Mouse (Mus musculus) heart, embryonic 13.5 days (tissue): ENCODE results near the gene Dnah11. TPM values are rescaled to one million over a fixed set of nuclear protein-coding genes. Genes with fewer than 3 reads are reported as not detected.

Source experiments
- ATAC-seq: fragments of 200-750 bp; cut with Nextera tagmentation; 2 replicates; pipeline ENCODE4 v1.8.0; 2017; ENCODE audit warnings: moderate TSS enrichment; ENCODE audit not compliant: insufficient number of reproducible peaks, low FRiP score, low TSS enrichment; ENCODE audit errors: extremely low read depth
- H3K27ac ChIP-seq: fragments of 300-500 bp; sonication (generic); replicated peaks from 2 replicates; pipeline ENCODE4 v1.5.1; 2015; ENCODE audit warnings: moderate library complexity, mild to moderate bottlenecking, inconsistent platforms
- H3K27me3 ChIP-seq: fragments of 300-500 bp; sonication (generic); replicated peaks from 2 replicates; pipeline ENCODE4 v1.6.1; 2015; ENCODE audit warnings: mild to moderate bottlenecking, inconsistent platforms
- H3K36me3 ChIP-seq: fragments of 300-500 bp; sonication (generic); 2 replicates; pipeline ENCODE4 v1.6.1; 2015; ENCODE audit warnings: mild to moderate bottlenecking, inconsistent platforms
- H3K4me1 ChIP-seq: fragments of 300-500 bp; sonication (generic); 2 replicates; pipeline ENCODE4 v1.6.1; 2015; ENCODE audit warnings: inconsistent platforms
- H3K4me2 ChIP-seq: fragments of 300-500 bp; sonication (generic); 2 replicates; pipeline ENCODE4 v1.6.1; 2015; ENCODE audit warnings: inconsistent platforms, mild to moderate bottlenecking, moderate library complexity
- H3K4me3 ChIP-seq: fragments of 300-500 bp; sonication (generic); 2 replicates; pipeline ENCODE4 v1.5.1; 2015; ENCODE audit warnings: moderate library complexity, mild to moderate bottlenecking, inconsistent platforms
- H3K9ac ChIP-seq: fragments of 300-500 bp; sonication (generic); 2 replicates; pipeline ENCODE4 v1.6.1; 2015; ENCODE audit warnings: inconsistent platforms, mild to moderate bottlenecking, moderate library complexity
- H3K9me3 ChIP-seq: fragments of 300-500 bp; sonication (generic); 2 replicates; pipeline ENCODE4 v1.6.1; 2016; ENCODE audit warnings: inconsistent platforms
- WGBS: fragments of 180-500 bp; shearing (Covaris S2); methylation state at CpG from one replicate; pipeline ENCODE4 v1.1.7; 2015; ENCODE audit warnings: mixed read lengths; 5-methylcytosine and 5-hydroxymethylcytosine counted together
- polyA plus RNA-seq: library from polyadenylated mRNA; unstranded; fragments of >200 nt; fragmentation: Nextera tagmentation; extraction: Ambion mirVana; gene quantifications from 2 replicates; pipeline ENCODE4 v1.2.1, GENCODE M21; 2015

Dnah11 gene
- polyA plus RNA-seq, 1 experiment from 2014 or later: not detected

DNA sequence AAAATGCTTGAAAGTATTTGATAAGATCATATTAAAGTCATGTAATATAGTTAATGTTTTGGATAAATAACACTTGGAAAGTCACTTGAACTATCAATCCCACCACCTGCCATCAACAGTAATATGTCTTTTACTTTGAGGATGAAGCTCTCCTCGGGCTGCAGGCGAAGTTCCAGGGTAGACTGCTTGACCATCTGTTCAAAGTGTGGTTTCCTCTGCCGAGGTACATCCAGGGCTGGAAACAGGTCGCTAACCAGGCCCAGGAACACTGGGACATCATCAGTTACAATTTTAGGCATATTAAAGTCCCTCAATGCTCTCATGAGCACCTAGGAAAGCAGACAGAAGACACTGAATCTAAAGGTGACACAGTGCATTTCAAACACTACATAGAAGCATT is 153.5 kb downstream of the Dnah11 start:
- Histone ChIP-seq H3K27ac (no peak overlapping the region), H3K9ac (no peak overlapping the region), H3K4me2 (no peak overlapping the region), H3K4me3 (no peak overlapping the region), H3K4me1 (peaks cover 12% of the 10 kb centered on the region), H3K9me3 (no peaks in the 10 kb centered on the region), H3K36me3 (no peaks in the 10 kb centered on the region), H3K27me3 (no peaks in the 10 kb centered on the region)
- 81% methylated on average over 4 of the region's 4 CpGs for WGBS
- ATAC-seq: no peak

DNA sequence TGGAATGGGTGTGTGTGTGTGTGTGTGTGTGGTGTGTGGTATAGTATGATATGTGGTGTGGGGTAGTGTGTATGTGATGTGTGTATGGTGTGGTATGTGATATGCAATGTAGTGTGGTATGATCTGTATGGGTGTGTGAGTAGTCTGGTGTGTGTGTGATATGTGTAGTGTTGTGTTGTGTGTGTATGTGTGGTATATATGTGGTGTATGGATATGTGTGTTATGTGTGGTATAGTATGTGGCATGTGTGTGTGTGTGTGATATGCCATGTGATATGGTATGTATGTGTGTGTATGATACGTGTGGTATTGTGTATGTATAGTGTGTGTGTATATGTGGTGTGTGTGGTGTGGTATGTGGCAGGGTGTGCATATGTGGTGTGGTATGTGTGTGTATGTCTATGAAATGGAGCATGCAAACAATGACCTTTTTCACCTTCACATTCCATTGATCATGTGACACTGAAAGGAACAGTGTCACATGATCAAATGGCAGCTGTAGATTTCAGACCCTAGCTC is 155.7 kb downstream of the Dnah11 start:
- Histone ChIP-seq H3K9me3 (no peaks in the 10 kb centered on the region), H3K4me1 (peaks cover 4% of the 10 kb centered on the region; the same call in 1 of the 2 replicates), H3K27ac (no peak overlapping the region), H3K36me3 (no peaks in the 10 kb centered on the region), H3K4me3 (no peak overlapping the region), H3K27me3 (no peaks in the 10 kb centered on the region), H3K9ac (no peak overlapping the region), H3K4me2 (no peak overlapping the region)
- 88% methylated on average over 1 of the region's 1 CpGs for WGBS
- ATAC-seq: no peak

DNA sequence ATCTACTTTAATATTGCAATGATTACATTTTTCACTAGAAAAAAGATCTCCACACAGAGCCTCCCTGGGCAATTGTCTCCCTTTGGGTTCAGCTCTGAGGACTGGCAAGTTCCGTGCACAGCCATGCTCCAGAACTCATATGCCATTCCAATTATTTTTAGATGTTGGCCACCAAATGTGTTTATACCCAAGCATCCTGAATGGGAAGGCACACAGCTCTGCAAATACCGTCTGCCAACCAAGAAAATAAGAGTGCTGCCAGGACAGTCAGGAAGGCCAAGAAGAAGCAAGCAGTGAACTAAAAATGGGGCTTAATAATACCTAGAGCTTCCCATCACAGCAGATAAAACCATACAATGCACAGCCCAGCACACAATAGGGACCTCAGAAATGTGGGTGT is 156.6 kb downstream of the Dnah11 start:
- 0 out of 2 replicates have a peak, but pooled peaks cover 4% of the 10 kb centered on the region for H3K4me1 ChIP-seq
- no peak overlapping the region for H3K9ac ChIP-seq
- H3K4me2 ChIP-seq: no peak overlapping the region
- no peaks in the 10 kb centered on the region for H3K36me3 ChIP-seq
- H3K9me3 ChIP-seq: no peaks in the 10 kb centered on the region
- H3K27ac ChIP-seq: no peak overlapping the region
- H3K4me3 ChIP-seq: no peak overlapping the region
- WGBS: 71% methylated on average over 2 of the region's 2 CpGs
- no peaks in the 10 kb centered on the region for H3K27me3 ChIP-seq
- ATAC-seq: no peak

DNA sequence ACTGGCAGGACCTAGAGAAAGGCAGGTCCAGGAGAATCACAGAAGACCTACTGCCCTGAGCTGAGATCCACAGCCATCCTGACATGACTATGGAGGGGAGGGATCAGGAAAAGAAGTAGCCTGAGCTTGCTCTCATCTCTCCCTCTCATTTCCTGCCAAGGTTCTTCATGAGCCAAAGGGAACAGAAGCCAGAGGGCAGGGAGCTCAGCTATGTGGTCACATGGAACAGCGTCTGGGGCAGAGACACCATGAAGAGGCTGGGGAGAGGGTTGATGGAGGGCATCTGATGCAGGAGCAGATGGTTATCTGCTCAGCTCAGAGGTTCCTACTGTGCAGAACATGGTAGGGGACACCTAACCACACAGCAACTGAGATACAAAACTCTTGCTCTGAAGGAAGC is 163.9 kb downstream of the Dnah11 start:
- H3K4me3 ChIP-seq: no peak overlapping the region
- no peak overlapping the region for H3K4me2 ChIP-seq
- ATAC-seq: no peak
- H3K27me3 ChIP-seq: no peaks in the 10 kb centered on the region
- WGBS: 52% methylated on average over 1 of the region's 1 CpGs
- no peak overlapping the region for H3K9ac ChIP-seq
- H3K36me3 ChIP-seq: no peaks in the 10 kb centered on the region
- H3K27ac ChIP-seq: no peak overlapping the region
- no peaks in the 10 kb centered on the region for H3K4me1 ChIP-seq
- no peaks in the 10 kb centered on the region for H3K9me3 ChIP-seq

DNA sequence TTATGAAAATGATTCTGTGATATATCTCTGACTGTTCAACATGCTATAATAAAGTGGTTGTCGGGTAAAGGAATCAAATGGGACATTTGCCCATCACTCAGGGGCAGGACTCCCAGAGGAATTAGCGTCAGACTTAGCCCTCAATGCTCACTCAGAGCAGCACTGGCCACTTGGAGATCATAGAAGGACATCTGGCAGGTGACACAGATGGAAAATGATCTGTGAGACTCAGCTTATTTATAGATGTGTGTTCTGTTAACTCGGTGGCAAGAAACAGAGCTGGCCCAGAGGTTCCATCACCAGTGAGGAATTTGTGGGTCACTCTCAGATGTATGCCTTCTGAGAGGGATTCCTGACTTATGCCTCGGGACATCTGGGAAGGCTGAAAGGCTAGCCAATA is 173.1 kb downstream of the Dnah11 start:
- H3K4me1 ChIP-seq: no peaks in the 10 kb centered on the region
- H3K4me3 ChIP-seq: no peak overlapping the region
- H3K4me2 ChIP-seq: no peak overlapping the region
- H3K27me3 ChIP-seq: no peaks in the 10 kb centered on the region
- H3K36me3 ChIP-seq: no peaks in the 10 kb centered on the region
- WGBS: 53% methylated on average over 4 of the region's 4 CpGs
- no peaks in the 10 kb centered on the region for H3K9me3 ChIP-seq
- H3K9ac ChIP-seq: no peak overlapping the region
- no peak overlapping the region for H3K27ac ChIP-seq
- no peak for ATAC-seq

DNA sequence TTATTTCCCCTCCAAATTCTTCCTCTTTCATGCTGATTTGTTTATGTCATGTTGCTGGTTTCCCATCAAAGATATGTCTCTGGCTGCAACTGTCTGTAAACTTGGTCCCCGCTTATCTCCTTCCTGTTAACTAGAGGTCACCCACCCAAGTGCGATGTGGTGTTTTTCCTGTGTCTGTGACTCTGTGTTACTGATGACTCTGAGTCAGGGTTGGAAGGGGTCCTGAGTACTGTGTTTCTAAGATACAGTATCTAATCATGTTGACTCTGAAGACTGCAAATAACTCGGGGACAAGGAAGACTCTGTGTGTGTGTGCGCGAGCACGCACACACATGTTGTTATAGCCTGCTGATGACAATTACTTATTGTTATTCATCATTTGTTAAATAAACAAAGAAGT is 179.9 kb downstream of the Dnah11 start:
- WGBS: 44% methylated on average over 6 of the region's 6 CpGs
- peaks cover 10% of the 10 kb centered on the region; the same call in 1 of the 2 replicates for H3K4me1 ChIP-seq

GRCm38 (mm10) chr12:118013872-118014271 is 185.0 kb downstream of the Dnah11 start:
- H3K27ac ChIP-seq: no peak overlapping the region

More for the DNA sequence above, 179.9 kb downstream of the Dnah11 start:
- no peak for ATAC-seq
- no peak overlapping the region for H3K27ac ChIP-seq
- H3K4me3 ChIP-seq: no peak overlapping the region
- no peaks in the 10 kb centered on the region for H3K9me3 ChIP-seq
- no peaks in the 10 kb centered on the region for H3K27me3 ChIP-seq
- H3K9ac ChIP-seq: no peak overlapping the region
- no peaks in the 10 kb centered on the region for H3K36me3 ChIP-seq
- no peak overlapping the region for H3K4me2 ChIP-seq

GRCm38 (mm10) chr12:118011921-118012320 is 186.9 kb downstream of the Dnah11 start:
- H3K4me3 ChIP-seq: no peak overlapping the region
- H3K9me3 ChIP-seq: no peaks in the 10 kb centered on the region
- peaks cover 2% of the 10 kb centered on the region; the same call in 1 of the 2 replicates for H3K27me3 ChIP-seq
- no peaks in the 10 kb centered on the region for H3K4me1 ChIP-seq
- ATAC-seq: no peak
- 80% methylated on average over 8 of the region's 8 CpGs for WGBS
- H3K36me3 ChIP-seq: no peaks in the 10 kb centered on the region
- H3K27ac ChIP-seq: no peak overlapping the region
- H3K4me2 ChIP-seq: no peak overlapping the region
- no peak overlapping the region for H3K9ac ChIP-seq

More at GRCm38 (mm10) chr12:118013872-118014271, 185.0 kb downstream of the Dnah11 start:
- H3K4me1 ChIP-seq: peaks cover 4% of the 10 kb centered on the region; the same call in 1 of the 2 replicates
- no peaks in the 10 kb centered on the region for H3K9me3 ChIP-seq
- no peaks in the 10 kb centered on the region for H3K36me3 ChIP-seq
- no peak overlapping the region for H3K9ac ChIP-seq
- H3K27me3 ChIP-seq: no peaks in the 10 kb centered on the region; the same call in 1 of the 2 replicates
- WGBS: 75% methylated on average over 3 of the region's 3 CpGs
- H3K4me3 ChIP-seq: no peak overlapping the region
- no peak for ATAC-seq
- no peak overlapping the region for H3K4me2 ChIP-seq

GRCm38 (mm10) chr12:117994938-117995337 is 203.9 kb downstream of the Dnah11 start:
- peaks cover 25% of the 10 kb centered on the region for H3K27me3 ChIP-seq
- H3K36me3 ChIP-seq: no peaks in the 10 kb centered on the region
- 75% methylated on average over 9 of the region's 9 CpGs for WGBS
- H3K27ac ChIP-seq: no peak overlapping the region
- ATAC-seq: no peak
- no peaks in the 10 kb centered on the region for H3K9me3 ChIP-seq
- no peak overlapping the region for H3K4me2 ChIP-seq
- no peak overlapping the region for H3K4me3 ChIP-seq
- H3K4me1 ChIP-seq: peaks cover 2% of the 10 kb centered on the region; the same call in 1 of the 2 replicates
- H3K9ac ChIP-seq: no peak overlapping the region

DNA sequence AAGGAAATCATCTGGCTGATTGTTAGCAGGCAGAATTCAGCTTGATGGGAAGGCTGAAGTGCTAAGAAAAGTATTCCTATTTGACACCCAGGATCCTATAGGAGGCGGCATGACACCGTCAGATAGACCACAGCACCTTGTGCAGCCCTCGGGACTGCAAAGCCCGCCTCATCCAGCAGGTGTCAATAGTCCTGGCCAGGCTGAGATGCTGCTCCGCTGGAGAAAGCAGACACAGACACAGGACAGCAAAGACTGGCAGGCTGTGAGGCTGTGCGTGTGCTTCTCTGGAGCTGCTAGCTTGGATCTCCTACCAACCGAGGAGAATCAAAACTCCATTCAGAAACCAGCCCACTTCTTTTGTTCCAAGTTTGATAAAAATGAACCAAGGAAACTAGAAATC is 205.3 kb downstream of the Dnah11 start:
- Histone ChIP-seq H3K4me1 (peaks cover 17% of the 10 kb centered on the region), H3K9me3 (no peaks in the 10 kb centered on the region), H3K4me3 (no peak overlapping the region), H3K36me3 (no peaks in the 10 kb centered on the region), H3K4me2 (no peak overlapping the region), H3K9ac (no peak overlapping the region), H3K27me3 (peaks cover 25% of the 10 kb centered on the region), H3K27ac (no peak overlapping the region)
- WGBS: 2% methylated on average over 7 of the region's 7 CpGs
- peak; percentile 63; the same call in 1 of the 2 replicates for ATAC-seq

DNA sequence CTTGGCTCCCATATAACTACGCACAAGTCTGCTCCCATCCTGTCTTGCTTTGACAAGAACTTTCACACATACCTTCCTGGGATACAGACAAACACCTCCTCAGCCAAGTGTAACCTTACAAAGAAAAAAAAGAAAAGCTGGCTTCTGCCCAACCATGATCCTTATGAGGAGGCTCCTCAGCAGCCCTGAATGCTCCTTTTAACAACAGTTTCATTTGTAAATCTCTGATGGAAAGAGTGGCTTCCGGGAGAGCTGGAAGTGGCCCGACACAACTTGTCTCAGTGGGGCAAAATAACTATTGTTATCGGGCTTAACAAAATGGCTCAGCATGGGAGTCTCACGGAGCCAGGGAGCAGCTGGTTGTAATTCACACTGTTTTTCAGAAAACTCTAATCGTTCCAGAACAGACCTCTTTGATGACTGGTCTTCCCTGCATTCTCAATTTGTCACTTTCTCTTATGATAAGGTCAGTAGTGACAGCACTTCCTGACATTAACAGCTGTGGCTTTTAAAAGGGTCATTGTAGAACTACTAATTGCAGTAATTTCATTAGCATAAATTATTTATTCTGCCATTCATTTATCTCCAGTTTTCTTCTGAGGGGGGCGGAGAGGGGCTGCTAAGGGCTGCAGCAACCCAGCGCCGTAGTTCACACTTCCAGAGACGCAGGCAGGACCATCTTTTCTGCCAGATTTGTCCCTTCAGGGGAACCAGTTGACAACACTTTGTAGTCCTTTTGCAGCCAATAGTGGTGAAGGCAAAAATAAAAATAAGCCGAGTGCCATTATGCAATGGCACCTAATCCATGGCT is 209.6 kb downstream of the Dnah11 start:
- 3% methylated on average over 11 of the region's 11 CpGs for WGBS

More for the DNA sequence above, 209.6 kb downstream of the Dnah11 start:
- Histone ChIP-seq H3K9me3 (no peaks in the 10 kb centered on the region), H3K27ac (no peak overlapping the region), H3K4me1 (peaks cover 17% of the 10 kb centered on the region), H3K9ac (peak overlapping the region; percentile 1; the same call in 1 of the 2 replicates), H3K4me2 (peak overlapping the region; percentile 68), H3K4me3 (peak overlapping the region; percentile 38), H3K27me3 (peaks cover 29% of the 10 kb centered on the region), H3K36me3 (no peaks in the 10 kb centered on the region)
- ATAC-seq: no peak
